Mouse (Mus musculus) kidney, adult 2 months (tissue): Measurements from ENCODE around the gene Mdga1. TPM values are rescaled to one million over a fixed set of nuclear protein-coding genes. Genes with fewer than 3 reads are reported as not detected.

ENCODE experiments used
- DNase-seq: peaks from one replicate; pipeline ENCODE4 v3.0.0; 2021
- H3K27ac ChIP-seq: fragments of 200-500 bp; 2 replicates; pipeline ENCODE4 v1.5.1; 2012; ENCODE audit warnings: low read depth, low read length, control low read depth, inconsistent platforms; ENCODE audit not compliant: insufficient read depth
- H3K27me3 ChIP-seq: fragments of 200-500 bp; replicated peaks from 2 replicates; pipeline ENCODE4 v1.6.1; 2012; ENCODE audit warnings: mild to moderate bottlenecking, moderate library complexity, low read length, inconsistent platforms; ENCODE audit not compliant: control insufficient read depth, insufficient read depth
- H3K36me3 ChIP-seq: fragments of 200-500 bp; 2 replicates; pipeline ENCODE4 v1.6.1; 2012; ENCODE audit warnings: mild to moderate bottlenecking, moderate library complexity, low read length, inconsistent platforms; ENCODE audit not compliant: control insufficient read depth, insufficient read depth
- H3K4me1 ChIP-seq: fragments of 200-500 bp; 2 replicates; pipeline ENCODE4 v1.6.1; 2011; ENCODE audit warnings: low read length; ENCODE audit not compliant: control insufficient read depth, insufficient read depth
- H3K4me3 ChIP-seq: fragments of 200-500 bp; 2 replicates; pipeline ENCODE4 v1.5.1; 2011; ENCODE audit warnings: mild to moderate bottlenecking, low read depth, low read length, control low read depth; ENCODE audit not compliant: insufficient read depth
- CTCF ChIP-seq: fragments of 200-500 bp; conservative IDR thresholded peaks from 2 replicates; pipeline ENCODE4 v1.5.1; 2011; ENCODE audit warnings: low read depth, mild to moderate bottlenecking, control low read depth, low read length, moderate library complexity, mixed read lengths; ENCODE audit not compliant: insufficient read depth, insufficient read length
- POLR2A ChIP-seq: fragments of 200-500 bp; IDR thresholded peaks from one replicate; pipeline ENCODE4 v1.6.1; 2011; ENCODE audit warnings: low read depth, low read length, control low read depth
- whole genome bisulfite sequencing: fragments of 180-500 bp; shearing (Covaris S2); methylation state at CpG from one replicate; pipeline ENCODE4 v1.1.7; 2018; 5-methylcytosine and 5-hydroxymethylcytosine counted together
- polyA plus RNA-seq: library from polyadenylated mRNA; depleted of rRNA; stranded (reverse); fragments of >200 nt; gene quantifications from 2 replicates; pipeline ENCODE4 v1.2.3, GENCODE M21; 2012; rRNA removed

Gene Mdga1
- polyA plus RNA-seq, result 0.50 and 1.3 TPM in 2 replicates

GRCm38 (mm10) chr17:29970037-29970555 lies at the start of gene Mdga1:
Mdga1 (minus strand) TSS chr17:29970087.
- Histone ChIP-seq H3K4me3 (no peak within 1 kb of the TSS), H3K27me3 (no peaks in the 10 kb centered on the region), H3K4me1 (peaks cover 12% of the 10 kb centered on the region; the same call in 1 of the 2 replicates), H3K27ac (no peak within 1 kb of the TSS), H3K36me3 (no peaks in the 10 kb centered on the region)
- 51% methylated on average over 7 of the region's 7 CpGs for WGBS
- peak; percentile 57 for DNase-seq
- TF ChIP-seq POLR2A, result no peak

- H3K4me3 ChIP-seq, result no peak overlapping the region
- TF ChIP-seq POLR2A (no peak), CTCF (no peak)
- 40% methylated on average over 12 of the region's 12 CpGs for WGBS
- DNase-seq, result no peak
- H3K27me3 ChIP-seq, result no peaks in the 10 kb centered on the region
- peak overlapping the region; percentile 77; the same call in 1 of the 2 replicates for H3K27ac ChIP-seq
- H3K4me1 ChIP-seq, result peaks cover 31% of the 10 kb centered on the region
- H3K36me3 ChIP-seq, result no peaks in the 10 kb centered on the region
These were observed 49.2 kb upstream of the Mdga1 start for GRCm38 (mm10) chr17:30018927-30019610.

- no peak for DNase-seq
- TF ChIP-seq POLR2A (no peak), CTCF (0 out of 2 replicates have a peak, but pooled peaks have one; percentile 11)
- no peaks in the 10 kb centered on the region for H3K36me3 ChIP-seq
- peaks cover 22% of the 10 kb centered on the region for H3K4me1 ChIP-seq
- no peak overlapping the region for H3K4me3 ChIP-seq
- no peak overlapping the region for H3K27ac ChIP-seq
- H3K27me3 ChIP-seq, result no peaks in the 10 kb centered on the region
- WGBS, result 95% methylated on average over 4 of the region's 4 CpGs
These were observed 44.8 kb upstream of the Mdga1 start for GRCm38 (mm10) chr17:30014660-30015059.

- TF ChIP-seq POLR2A (no peak), CTCF (no peak)
- Histone ChIP-seq H3K27ac (0 out of 2 replicates have a peak overlapping the region, but pooled peaks have one; percentile 67), H3K4me3 (no peak overlapping the region), H3K36me3 (no peaks in the 10 kb centered on the region), H3K27me3 (no peaks in the 10 kb centered on the region), H3K4me1 (peaks cover 28% of the 10 kb centered on the region)
- DNase-seq, result no peak
These were observed 38.5 kb upstream of the Mdga1 start for GRCm38 (mm10) chr17:30008392-30008791.

- peaks cover 30% of the 10 kb centered on the region for H3K4me1 ChIP-seq
- TF ChIP-seq CTCF (no peak), POLR2A (no peak)
- no peaks in the 10 kb centered on the region for H3K27me3 ChIP-seq
- no peaks in the 10 kb centered on the region for H3K36me3 ChIP-seq
- DNase-seq, result peak; percentile 83
- WGBS, result 34% methylated on average over 6 of the region's 6 CpGs
- 0 out of 2 replicates have a peak overlapping the region, but pooled peaks have one; percentile 4 for H3K4me3 ChIP-seq
- H3K27ac ChIP-seq, result peak overlapping the region; percentile 82
These were observed 38.0 kb upstream of the Mdga1 start for GRCm38 (mm10) chr17:30007883-30008282.

GRCm38 (mm10) chr17:30006877-30007276 lies 37.0 kb upstream of the Mdga1 start:
- no peak for DNase-seq
- WGBS, result 68% methylated on average over 2 of the region's 2 CpGs
- TF ChIP-seq CTCF (no peak), POLR2A (no peak)
- H3K4me1 ChIP-seq, result peaks cover 30% of the 10 kb centered on the region
- peak overlapping the region; percentile 63 for H3K27ac ChIP-seq
- H3K27me3 ChIP-seq, result no peaks in the 10 kb centered on the region
- no peaks in the 10 kb centered on the region for H3K36me3 ChIP-seq
- peak overlapping the region; percentile 20 for H3K4me3 ChIP-seq

GRCm38 (mm10) chr17:30005451-30005941 lies 35.6 kb upstream of the Mdga1 start:
- H3K4me1 ChIP-seq, result peaks cover 30% of the 10 kb centered on the region
- H3K36me3 ChIP-seq, result no peaks in the 10 kb centered on the region
- no peaks in the 10 kb centered on the region for H3K27me3 ChIP-seq
- H3K4me3 ChIP-seq, result peak overlapping the region; percentile 53
- peak; percentile 56 for DNase-seq
- H3K27ac ChIP-seq, result peak overlapping the region; percentile 97
- WGBS, result under 1% methylated on average over 19 of the region's 19 CpGs
- TF ChIP-seq POLR2A, result no peak
- no peak for TF ChIP-seq CTCF
